Mouse (Mus musculus) erythroblast, embryonic 14.5 days (primary cell): ENCODE measurements around the gene Adcy10. TPM values are rescaled to one million over a fixed set of nuclear protein-coding genes. Genes with fewer than 3 reads are reported as not detected.

Experiments used
- H3K27me3 ChIP-seq: 2 replicates; pipeline ENCODE4 v1.6.1; 2012; ENCODE audit warnings: inconsistent platforms; ENCODE audit not compliant: control insufficient read depth
- H3K36me3 ChIP-seq: 2 replicates; pipeline ENCODE4 v1.6.1; 2012; ENCODE audit warnings: mild to moderate bottlenecking, inconsistent platforms; ENCODE audit not compliant: control insufficient read depth
- H3K4me1 ChIP-seq: 2 replicates; pipeline ENCODE4 v1.6.1; 2012; ENCODE audit warnings: inconsistent platforms; ENCODE audit not compliant: control insufficient read depth
- H3K4me3 ChIP-seq: replicated peaks from 2 replicates; pipeline ENCODE3; 2012; ENCODE audit warnings: moderate library complexity, mild to moderate bottlenecking, inconsistent platforms
- H3K9me3 ChIP-seq: 2 replicates; pipeline ENCODE4 v1.6.1; 2012; ENCODE audit warnings: low read length, inconsistent platforms, mixed read lengths; ENCODE audit not compliant: control insufficient read depth
- GATA1 ChIP-seq: IDR thresholded peaks from 2 replicates; pipeline ENCODE4 v1.6.1; 2012; ENCODE audit warnings: low read length, inconsistent platforms, mixed read lengths
- TAL1 ChIP-seq: IDR thresholded peaks from 3 replicates; pipeline ENCODE4 v1.6.1; 2012; ENCODE audit warnings: low read length, inconsistent platforms, mixed read lengths
- polyA plus RNA-seq: library from polyadenylated mRNA; stranded (reverse); fragments of >175 nt; gene quantifications from 2 replicates; pipeline ENCODE4 v1.2.3, GENCODE M21; 2012

Gene Adcy10
- polyA plus RNA-seq, 1 experiment: not detected

- Histone ChIP-seq H3K9me3 (no peaks in the 10 kb centered on the region), H3K27me3 (no peaks in the 10 kb centered on the region), H3K4me3 (no peak overlapping the region), H3K4me1 (peaks cover 2% of the 10 kb centered on the region; the same call in 1 of the 2 replicates), H3K36me3 (no peaks in the 10 kb centered on the region; the same call in 1 of the 2 replicates)
- TF ChIP-seq GATA1: no peak
- no peak for TF ChIP-seq TAL1
These were observed 124.7 kb downstream of the Adcy10 start for GRCm38 (mm10) chr1:165609495-165610320.

- Histone ChIP-seq H3K36me3 (peaks cover 2% of the 10 kb centered on the region; the same call in 1 of the 2 replicates), H3K9me3 (no peaks in the 10 kb centered on the region), H3K4me3 (no peak overlapping the region), H3K27me3 (no peaks in the 10 kb centered on the region), H3K4me1 (peaks cover 2% of the 10 kb centered on the region; the same call in 1 of the 2 replicates)
- TF ChIP-seq TAL1: no peak
- no peak for TF ChIP-seq GATA1
These were observed 125.5 kb downstream of the Adcy10 start for GRCm38 (mm10) chr1:165610321-165610999.

- Histone ChIP-seq H3K9me3 (no peaks in the 10 kb centered on the region), H3K4me1 (peaks cover 2% of the 10 kb centered on the region; the same call in 1 of the 2 replicates), H3K4me3 (no peak overlapping the region), H3K36me3 (peaks cover 2% of the 10 kb centered on the region; the same call in 1 of the 2 replicates), H3K27me3 (no peaks in the 10 kb centered on the region)
- no peak for TF ChIP-seq GATA1
- TF ChIP-seq TAL1: no peak
These were observed 127.7 kb downstream of the Adcy10 start for GRCm38 (mm10) chr1:165612714-165613113.

- H3K4me1 ChIP-seq: peaks cover 2% of the 10 kb centered on the region; the same call in 1 of the 2 replicates
- H3K9me3 ChIP-seq: no peaks in the 10 kb centered on the region
- TF ChIP-seq TAL1 (no peak), GATA1 (no peak)
- peaks cover 2% of the 10 kb centered on the region; the same call in 1 of the 2 replicates for H3K36me3 ChIP-seq
- H3K27me3 ChIP-seq: no peaks in the 10 kb centered on the region
- no peak overlapping the region for H3K4me3 ChIP-seq
These were observed 128.9 kb downstream of the Adcy10 start for GRCm38 (mm10) chr1:165613926-165614325.

GRCm38 (mm10) chr1:165614793-165615192, 129.8 kb downstream of the Adcy10 start:
- H3K9me3 ChIP-seq: no peaks in the 10 kb centered on the region
- TF ChIP-seq GATA1: no peak
- TF ChIP-seq TAL1: no peak
- peaks cover 2% of the 10 kb centered on the region; the same call in 1 of the 2 replicates for H3K36me3 ChIP-seq
- H3K4me1 ChIP-seq: no peaks in the 10 kb centered on the region
- no peak overlapping the region for H3K4me3 ChIP-seq
- no peaks in the 10 kb centered on the region for H3K27me3 ChIP-seq

GRCm38 (mm10) chr1:165616652-165617051, 131.7 kb downstream of the Adcy10 start:
- no peak for TF ChIP-seq TAL1
- TF ChIP-seq GATA1: no peak
- no peaks in the 10 kb centered on the region for H3K27me3 ChIP-seq

GRCm38 (mm10) chr1:165617166-165617891, 132.3 kb downstream of the Adcy10 start:
- Histone ChIP-seq H3K9me3 (no peaks in the 10 kb centered on the region), H3K36me3 (peaks cover 2% of the 10 kb centered on the region; the same call in 1 of the 2 replicates), H3K4me3 (no peak overlapping the region), H3K4me1 (no peaks in the 10 kb centered on the region), H3K27me3 (no peaks in the 10 kb centered on the region)
- no peak for TF ChIP-seq GATA1
- TF ChIP-seq TAL1: no peak

More at GRCm38 (mm10) chr1:165616652-165617051, 131.7 kb downstream of the Adcy10 start:
- no peak overlapping the region for H3K4me3 ChIP-seq
- no peaks in the 10 kb centered on the region for H3K9me3 ChIP-seq
- H3K4me1 ChIP-seq: no peaks in the 10 kb centered on the region
- peaks cover 2% of the 10 kb centered on the region; the same call in 1 of the 2 replicates for H3K36me3 ChIP-seq

- H3K4me3 ChIP-seq: no peak overlapping the region
- no peak for TF ChIP-seq GATA1
- TF ChIP-seq TAL1: no peak
These were observed 133.2 kb downstream of the Adcy10 start for GRCm38 (mm10) chr1:165618201-165618624.

GRCm38 (mm10) chr1:165625058-165625457, 140.1 kb downstream of the Adcy10 start:
- H3K27me3 ChIP-seq: no peaks in the 10 kb centered on the region
- no peak overlapping the region for H3K4me3 ChIP-seq
- no peak for TF ChIP-seq TAL1
- H3K4me1 ChIP-seq: peaks cover 21% of the 10 kb centered on the region
- no peaks in the 10 kb centered on the region for H3K9me3 ChIP-seq
- H3K36me3 ChIP-seq: no peaks in the 10 kb centered on the region; the same call in 1 of the 2 replicates

More at GRCm38 (mm10) chr1:165618201-165618624, 133.2 kb downstream of the Adcy10 start:
- Histone ChIP-seq H3K9me3 (no peaks in the 10 kb centered on the region), H3K4me1 (no peaks in the 10 kb centered on the region), H3K27me3 (no peaks in the 10 kb centered on the region), H3K36me3 (peaks cover 2% of the 10 kb centered on the region; the same call in 1 of the 2 replicates)
